Mouse (Mus musculus): ENCODE data around the gene Crnkl1.
"Not testable (repeated sequence)": the region's sequence is repeated elsewhere in the genome, so short reads cannot be mapped to it uniquely, and the experiment has no call there.

The Crnkl1 gene

GRCm38 (mm10) chr2:145920941-145921650 is 13.7 kb downstream of the Crnkl1 start:
- DNase-seq (ENCODE audit: low spot score) = no peak

GRCm38 (mm10) chr2:145905884-145906283 is 28.9 kb downstream of the Crnkl1 start:
- DNase-seq (ENCODE audit: low spot score) = not testable (repeated sequence)

- DNase-seq (ENCODE audit: low spot score) = no peak
Measured at GRCm38 (mm10) chr2:145905156-145905555, 29.7 kb downstream of the Crnkl1 start.

- no peak for DNase-seq (ENCODE audit: low spot score)
Measured at GRCm38 (mm10) chr2:145903983-145904616, 30.7 kb downstream of the Crnkl1 start.

- DNase-seq (ENCODE audit: low spot score) = peak; percentile 68
Measured at GRCm38 (mm10) chr2:145903061-145903901, 31.5 kb downstream of the Crnkl1 start.

GRCm38 (mm10) chr2:145901861-145902260 is 33.0 kb downstream of the Crnkl1 start, which contains the start of gene Naa20:
TSS of gene Naa20 (plus strand) at chr2:145902099.
- DNase-seq (ENCODE audit: low spot score) = no peak

GRCm38 (mm10) chr2:145900318-145900717 is 34.5 kb downstream of the Crnkl1 start:
- DNase-seq (ENCODE audit: low spot score) = not testable (repeated sequence)

- no peak for DNase-seq (ENCODE audit: low spot score)
Measured at GRCm38 (mm10) chr2:145898106-145898505, 36.7 kb downstream of the Crnkl1 start.

GRCm38 (mm10) chr2:145893756-145894155 is 41.1 kb downstream of the Crnkl1 start:
- no peak for DNase-seq (ENCODE audit: low spot score)

GRCm38 (mm10) chr2:145890571-145890970 is 44.2 kb downstream of the Crnkl1 start:
- no peak for DNase-seq (ENCODE audit: low spot score)

GRCm38 (mm10) chr2:145888766-145889480 is 45.9 kb downstream of the Crnkl1 start:
- no peak for DNase-seq (ENCODE audit: low spot score)

- DNase-seq (ENCODE audit: low spot score) = no peak
Measured at GRCm38 (mm10) chr2:145887937-145888765, 46.7 kb downstream of the Crnkl1 start.

- DNase-seq (ENCODE audit: low spot score) = no peak
Measured at GRCm38 (mm10) chr2:145884913-145885785, 49.7 kb downstream of the Crnkl1 start.

GRCm38 (mm10) chr2:145884036-145884912 is 50.5 kb downstream of the Crnkl1 start:
- no peak for DNase-seq (ENCODE audit: low spot score)

- no peak for DNase-seq (ENCODE audit: low spot score)
Measured at GRCm38 (mm10) chr2:145882398-145882797, 52.4 kb downstream of the Crnkl1 start.

- DNase-seq (ENCODE audit: low spot score) = no peak
Measured at GRCm38 (mm10) chr2:145881932-145882331, 52.9 kb downstream of the Crnkl1 start.

GRCm38 (mm10) chr2:145880887-145881747 is 53.7 kb downstream of the Crnkl1 start:
- no peak for DNase-seq (ENCODE audit: low spot score)

GRCm38 (mm10) chr2:145877191-145877590 is 57.6 kb downstream of the Crnkl1 start:
- DNase-seq (ENCODE audit: low spot score) = no peak
